Mouse (Mus musculus): Measurements from ENCODE around the gene Exo1. TPM values are rescaled to one million over a fixed set of nuclear protein-coding genes. Genes with fewer than 3 reads are reported as not detected.

Gene Exo1
- total RNA-seq, 2 experiments from 2014 or later: 1.2 to 1.7 TPM

DNA sequence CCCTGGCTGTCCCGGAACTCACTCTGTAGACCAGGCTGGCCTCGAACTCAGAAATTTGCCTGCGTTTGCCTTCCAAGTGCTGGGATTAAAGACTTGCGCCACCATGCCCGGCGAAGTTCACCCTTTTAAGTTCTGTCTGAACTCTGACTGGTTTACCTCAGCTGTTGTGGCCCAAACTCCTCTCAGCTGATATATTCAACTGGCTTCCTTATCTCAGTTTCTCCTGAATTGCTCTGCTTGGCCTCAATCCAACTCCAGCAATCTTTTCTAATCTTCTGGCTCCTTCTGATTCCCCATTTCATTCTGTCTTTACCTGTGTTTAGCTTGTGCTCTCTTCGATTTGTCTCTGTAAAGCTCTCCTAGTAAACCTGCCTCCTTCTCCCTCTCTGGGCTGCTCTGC, 62.8 kb downstream of the Exo1 start:
- intact Hi-C loops (cut with DNase I): no loop called here
- DNase-seq (ENCODE audit: low spot score in 2 of 2): no peak

DNA sequence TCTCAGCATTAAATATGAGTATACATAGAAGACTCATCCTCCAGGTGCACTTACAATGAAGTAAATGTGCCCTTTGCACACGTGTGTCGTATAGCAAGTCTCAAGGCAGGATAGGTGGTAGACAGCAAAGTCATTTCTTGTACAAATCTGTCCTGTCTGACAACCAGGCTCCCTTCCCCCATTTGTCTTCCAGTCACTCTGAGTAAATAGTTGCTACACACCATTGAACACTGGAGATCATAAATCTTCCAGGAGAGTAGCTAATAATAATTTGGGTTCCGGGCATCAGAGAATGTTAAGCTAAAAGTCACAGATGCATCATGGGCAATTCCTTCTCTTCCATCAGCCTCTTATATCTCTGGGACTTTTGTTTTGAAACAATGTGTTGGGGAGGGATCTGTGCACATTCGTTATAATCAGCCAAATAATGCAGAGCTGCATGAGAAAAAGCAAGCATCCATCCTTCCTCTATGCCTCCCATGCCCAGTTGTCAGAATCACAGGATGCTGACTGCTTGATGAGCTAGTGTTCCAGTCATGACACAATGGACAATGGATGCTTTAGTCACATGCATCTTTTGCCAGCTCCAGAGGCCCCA, 66.4 kb downstream of the Exo1 start:
- intact Hi-C loops (cut with DNase I): no loop called here
- no peak for DNase-seq (ENCODE audit: low spot score in 2 of 2)

DNA sequence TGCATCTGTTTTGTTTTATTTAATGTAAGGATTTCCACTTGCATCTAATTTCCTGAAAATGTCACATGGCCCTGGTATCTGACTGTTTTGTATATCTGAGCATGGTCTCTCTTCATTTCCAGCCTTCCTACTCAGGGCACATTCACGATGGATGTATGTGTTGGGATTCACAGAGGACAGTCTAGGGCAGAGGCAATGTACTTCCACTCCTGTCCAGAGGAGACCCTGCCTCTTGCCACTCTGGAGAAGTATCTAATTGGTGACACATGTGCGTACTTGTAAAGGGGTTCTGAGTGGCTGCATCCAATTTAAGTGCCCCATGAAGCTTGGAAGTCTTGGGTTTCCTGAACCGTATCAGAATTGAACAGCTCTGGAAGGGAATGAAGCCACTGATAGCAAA, 70.0 kb downstream of the Exo1 start:
- no peak for DNase-seq (ENCODE audit: low spot score in 2 of 2)
- intact Hi-C loops (cut with DNase I): no loop called here

DNA sequence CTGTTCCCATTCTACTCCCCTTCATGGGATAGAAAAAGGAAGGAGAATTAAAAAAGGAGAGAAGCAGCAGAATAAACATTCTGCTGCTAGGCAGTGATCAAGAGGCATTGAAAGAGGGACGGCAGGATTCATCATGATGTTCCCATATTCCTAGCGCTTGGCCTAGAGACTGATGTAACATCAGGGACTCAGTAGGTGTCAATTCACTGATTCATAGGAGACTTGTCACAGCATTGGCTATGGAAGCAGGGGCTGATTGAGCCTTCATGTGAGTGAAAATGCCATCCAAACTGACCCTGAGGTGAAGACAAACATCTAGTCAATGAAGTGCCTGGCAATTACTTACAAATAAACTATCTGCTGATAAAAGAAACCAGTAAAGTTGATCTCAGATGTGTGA, 70.5 kb downstream of the Exo1 start:
- DNase-seq (ENCODE audit: low spot score in 2 of 2): no peak
- intact Hi-C loops (cut with DNase I): no loop called here

DNA sequence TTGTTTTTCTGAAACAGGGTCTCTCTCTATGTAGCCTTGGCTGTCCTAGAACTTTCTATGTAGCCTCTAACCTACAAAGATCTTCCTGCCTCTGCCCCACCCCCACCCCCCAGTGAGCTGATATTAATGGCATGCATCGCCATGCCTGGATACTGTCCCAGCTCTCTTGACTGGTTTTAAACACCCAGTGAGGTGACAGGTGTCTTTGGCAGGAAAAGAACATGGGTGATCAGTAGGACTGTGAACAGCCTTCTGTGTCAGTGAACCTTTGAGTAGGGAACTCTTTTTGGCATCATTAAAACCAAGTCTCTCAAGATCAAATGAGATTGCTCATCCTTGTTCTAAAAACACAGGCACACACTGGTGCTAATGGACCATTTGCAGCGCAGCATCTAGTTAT, 81.4 kb downstream of the Exo1 start:
- no peak for DNase-seq (ENCODE audit: low spot score in 2 of 2)
- intact Hi-C loops (cut with DNase I): no loop called here

Other genes with a start within 250 kb of the Exo1 start
- 10 to 100 TPM; 12.7 to 14.5 TPM for gene Opn3, start 187.8 kb upstream of the Exo1 start, total RNA-seq (2021)
- 10 to 100 TPM; 14.0 to 14.4 TPM for gene Chml, start 187.7 kb upstream of the Exo1 start, total RNA-seq (2021)
- under 1 TPM; 0.13 to 0.15 TPM for gene Wdr64, start 182.0 kb upstream of the Exo1 start, total RNA-seq (2021)
- gene Gm38100, start 39.7 kb downstream of the Exo1 start, total RNA-seq (2021): not detected
- gene Rbm8a2, start 98.5 kb downstream of the Exo1 start, total RNA-seq (2021): under 1 TPM in 1 of 2 experiments, not detected in 1; 0.26 TPM

Data from left cerebral cortex, postnatal 14 days (tissue).